Comparison of ENCODE assay signal across 8 mouse cellular contexts in genomic region chr1:43098031-43098984, GRCm38 (mm10). TPM values are rescaled to one million over a fixed set of nuclear protein-coding genes. Genes with fewer than 3 reads are reported as not detected.
DNase-seq lines count a peak whose midpoint lies in the region; ATAC-seq and TF ChIP-seq lines count a peak whose summit lies in the region.

Gene Tgfbrap1, minus strand, starts transcription at chr1:43098637.
Gene AI597479, plus strand, starts transcription at chr1:43098710.

- peak within 1 kb of the TSS; percentile 67 for H3K4me2 ChIP-seq in embryonic facial prominence, embryonic 15.5 days (replicated peaks)
- peak within 1 kb of the TSS; percentile 69 for H3K4me2 ChIP-seq in limb, embryonic 15.5 days

- H3K36me3 ChIP-seq in embryonic facial prominence, embryonic 15.5 days = peaks cover 19% of the 10 kb centered on the region
- H3K36me3 ChIP-seq in limb, embryonic 15.5 days = peaks cover 17% of the 10 kb centered on the region

- under 1% methylated on average over 57 of the region's 57 CpGs for WGBS in bone marrow, adult 2 months
- under 1% methylated on average over 57 of the region's 57 CpGs for WGBS in embryonic facial prominence, embryonic 15.5 days
- under 1% methylated on average over 57 of the region's 57 CpGs for WGBS in limb, embryonic 15.5 days

- peak within 1 kb of the TSS; percentile 93 for H3K27ac ChIP-seq in bone marrow, adult 2 months (ENCODE audit: control insufficient read depth, insufficient read depth, low read depth, low read length, poor library complexity)
- peak within 1 kb of the TSS; percentile 100 for H3K27ac ChIP-seq in embryonic facial prominence, embryonic 15.5 days (replicated peaks)
- H3K27ac ChIP-seq in limb, embryonic 15.5 days = peak within 1 kb of the TSS; percentile 100

- TF ChIP-seq CTCF in bone marrow, adult 2 months (IDR thresholded peaks at IDR 0.05; ENCODE audit: control insufficient read depth, insufficient read depth, low read length) = no peak

- H3K9me3 ChIP-seq in embryonic facial prominence, embryonic 15.5 days (replicated peaks) = no peaks in the 10 kb centered on the region
- H3K9me3 ChIP-seq in limb, embryonic 15.5 days = no peaks in the 10 kb centered on the region

- peak; percentile 90 for DNase-seq in 416B (ENCODE audit: low read depth)
- DNase-seq in heart, adult 8-10 months (ENCODE audit: low spot score) = peak; percentile 91
- peak; percentile 91 for DNase-seq in kidney, adult 9 months
- DNase-seq in monocyte, adult 2 months (ENCODE audit: low read depth in 1 of 2, low spot score in 2 of 2) = peak; percentile 61 to 88
- DNase-seq in spleen, postnatal 36 days (ENCODE audit: low spot score in 2 of 2) = peak; percentile 82 to 85

- peak within 1 kb of the TSS; percentile 85 for H3K4me3 ChIP-seq in bone marrow, adult 2 months (replicated peaks; ENCODE audit: control insufficient read depth, low read depth, low read length)
- H3K4me3 ChIP-seq in embryonic facial prominence, embryonic 15.5 days (replicated peaks) = peak within 1 kb of the TSS; percentile 86
- H3K4me3 ChIP-seq in limb, embryonic 15.5 days = peak within 1 kb of the TSS; percentile 68

- no peaks in the 10 kb centered on the region for H3K27me3 ChIP-seq in embryonic facial prominence, embryonic 15.5 days
- no peaks in the 10 kb centered on the region for H3K27me3 ChIP-seq in limb, embryonic 15.5 days

- ATAC-seq in embryonic facial prominence, embryonic 15.5 days (ENCODE audit: insufficient number of reproducible peaks, low FRiP score, low TSS enrichment, low read depth) = peak; percentile 93
- ATAC-seq in limb, embryonic 15.5 days (ENCODE audit: insufficient number of reproducible peaks, low FRiP score, low TSS enrichment, low read depth) = peak; percentile 94

- H3K9ac ChIP-seq in embryonic facial prominence, embryonic 15.5 days = peak within 1 kb of the TSS; percentile 77
- H3K9ac ChIP-seq in limb, embryonic 15.5 days = peak within 1 kb of the TSS; percentile 92

- H3K4me1 ChIP-seq in bone marrow, adult 2 months (ENCODE audit: control insufficient read depth, insufficient read depth, low read length) = no peaks in the 10 kb centered on the region
- H3K4me1 ChIP-seq in embryonic facial prominence, embryonic 15.5 days = peaks cover 5% of the 10 kb centered on the region; the same call in 1 of the 2 replicates
- peaks cover 6% of the 10 kb centered on the region; the same call in 1 of the 2 replicates for H3K4me1 ChIP-seq in limb, embryonic 15.5 days

- peak; percentile 75; the same call in 1 of the 2 replicates for TF ChIP-seq POLR2A in bone marrow, adult 2 months (IDR thresholded peaks at IDR 0.05; ENCODE audit: borderline replicate concordance, control insufficient read depth, low read depth, low read length)

RNA-seq across cellular contexts. Expression of gene Tgfbrap1, which starts in this region (rescaled TPM):
- 6.1 and 11.2 TPM in 2 replicates for polyA plus RNA-seq in bone marrow, adult 2 months (2011; ENCODE audit: insufficient read depth, insufficient read length, low replicate concordance, missing spikeins)
- 11.4 and 12.5 TPM in 2 replicates for polyA plus RNA-seq in embryonic facial prominence, embryonic 15.5 days (2015; fragmentation: Nextera tagmentation; extraction: Ambion mirVana)
- 10 to 100 TPM; 12.9 to 14.9 (median 13.8) TPM for total RNA-seq in heart, adult 8-10 months (2022)
- 10.6 and 11.9 TPM in 2 replicates for polyA plus RNA-seq in limb, embryonic 15.5 days (2015; fragmentation: Nextera tagmentation; extraction: Ambion mirVana)

RNA-seq across cellular contexts. Expression of gene AI597479, which starts in this region (rescaled TPM):
- polyA plus RNA-seq in bone marrow, adult 2 months (2011; ENCODE audit: insufficient read depth, insufficient read length, low replicate concordance, missing spikeins) = 5.1 and 5.9 TPM in 2 replicates
- 29.4 and 30.0 TPM in 2 replicates for polyA plus RNA-seq in embryonic facial prominence, embryonic 15.5 days (2015; fragmentation: Nextera tagmentation; extraction: Ambion mirVana)
- 10 to 100 TPM; 18.7 to 25.0 (median 21.5) TPM for total RNA-seq in heart, adult 8-10 months (2022)
- polyA plus RNA-seq in limb, embryonic 15.5 days (2015; fragmentation: Nextera tagmentation; extraction: Ambion mirVana) = 29.1 and 29.9 TPM in 2 replicates

Comparison
In these comparisons a context has a peak if more than half of its experiments do, and no peak if none do; other contexts are left out.
1. Peak in every context shown above with its lines: DNase-seq, ATAC-seq, H3K4me3 ChIP-seq and H3K27ac ChIP-seq.